Mouse (Mus musculus) layer of hippocampus, adult 8-10 months (tissue): ENCODE results near the gene Slco1a1. TPM values are rescaled to one million over a fixed set of nuclear protein-coding genes. Genes with fewer than 3 reads are reported as not detected.
"Not testable (repeated sequence)": the region's sequence is repeated elsewhere in the genome, so short reads cannot be mapped to it uniquely, and the experiment has no call there.

Source experiments
- DNase-seq, 2 experiments: peaks; one replicate each; pipeline ENCODE4 v3.0.0; 2022; ENCODE audit warnings: low spot score in 2 of 2
- total RNA-seq, 4 experiments: library from RNA; stranded (reverse); gene quantifications; 2 replicates each; pipeline ENCODE4 v1.2.4; 2022

Gene Slco1a1
- not detected for total RNA-seq

DNA sequence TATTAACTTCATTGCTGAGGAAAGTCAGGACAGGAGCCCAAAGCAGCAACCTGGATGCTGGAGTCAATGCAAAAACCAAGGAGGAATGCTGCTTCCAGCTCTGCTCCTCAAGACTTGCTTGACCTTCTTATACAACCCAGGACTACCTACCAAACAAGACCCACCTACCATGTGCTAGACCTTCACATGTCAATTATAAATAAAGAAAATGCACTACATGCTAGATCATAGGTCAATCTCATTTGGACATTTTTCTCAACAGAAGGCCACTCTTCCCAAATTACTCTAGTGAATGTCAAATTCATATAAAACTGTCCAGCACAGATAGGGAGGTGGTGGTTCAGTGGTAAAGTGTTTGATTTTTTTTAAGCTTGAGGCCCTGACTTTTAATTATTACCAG is at the start of gene Slco1a1:
Gene Slco1a1, minus strand, starts transcription at position 101 of the 400 bp plus-strand sequence.
- DNase-seq = no peak

DNA sequence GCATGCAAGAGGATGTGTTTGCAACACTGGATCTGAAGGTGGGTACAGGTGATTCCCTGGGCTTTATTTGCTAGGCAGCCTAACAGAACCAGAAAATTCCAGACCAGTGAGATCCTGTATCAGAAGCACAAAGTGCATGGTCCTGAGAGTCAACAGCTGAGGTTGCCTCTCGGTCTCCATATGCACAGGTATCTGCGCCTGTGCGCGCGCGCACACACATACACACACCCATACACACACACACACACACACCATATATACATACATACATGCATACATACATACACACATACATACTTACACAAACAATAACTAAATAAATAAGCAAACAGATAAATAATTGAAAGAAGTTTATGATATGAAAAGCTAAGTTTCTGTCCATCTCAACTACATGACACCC is 40.0 kb upstream of the Slco1a1 start:
- DNase-seq = no peak

DNA sequence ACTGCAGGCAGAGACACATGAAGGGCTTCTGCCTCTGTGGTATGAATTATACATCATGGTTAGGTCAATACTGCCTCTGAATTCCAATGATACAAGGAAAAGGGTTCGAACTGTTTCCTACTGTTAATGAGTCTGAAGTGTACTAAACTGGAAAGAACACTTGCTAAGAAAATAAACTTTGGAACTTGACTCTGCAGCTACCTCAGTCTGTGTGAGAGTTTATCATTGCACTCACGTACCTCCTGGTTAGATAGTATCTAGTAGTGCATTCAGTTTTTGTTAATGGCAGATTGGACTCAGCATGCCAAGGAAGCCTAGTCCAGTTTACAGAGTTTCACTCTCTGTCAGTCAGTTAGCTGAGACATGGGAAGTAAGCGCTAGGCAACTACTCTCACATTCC is 37.9 kb upstream of the Slco1a1 start:
- no peak for DNase-seq

DNA sequence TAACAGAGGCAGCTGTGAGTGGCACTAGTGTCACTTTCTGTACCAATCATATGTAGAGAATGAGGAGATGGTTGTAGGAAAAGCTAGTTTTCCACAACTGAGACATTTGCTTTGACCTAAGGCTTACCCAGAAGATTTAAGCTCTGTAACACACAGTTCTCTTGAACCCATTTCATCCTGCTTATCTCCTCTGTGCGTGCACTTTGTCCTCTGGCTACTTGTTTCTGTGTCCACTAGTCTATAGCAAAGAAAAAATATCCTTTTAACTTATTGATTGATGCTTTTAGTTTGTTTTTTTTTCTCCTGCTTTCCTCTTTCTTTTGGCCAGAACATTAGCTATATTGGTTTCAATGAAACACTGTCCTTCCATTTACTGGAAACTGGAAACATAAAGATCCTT is 15.7 kb upstream of the Slco1a1 start:
- DNase-seq = no peak

DNA sequence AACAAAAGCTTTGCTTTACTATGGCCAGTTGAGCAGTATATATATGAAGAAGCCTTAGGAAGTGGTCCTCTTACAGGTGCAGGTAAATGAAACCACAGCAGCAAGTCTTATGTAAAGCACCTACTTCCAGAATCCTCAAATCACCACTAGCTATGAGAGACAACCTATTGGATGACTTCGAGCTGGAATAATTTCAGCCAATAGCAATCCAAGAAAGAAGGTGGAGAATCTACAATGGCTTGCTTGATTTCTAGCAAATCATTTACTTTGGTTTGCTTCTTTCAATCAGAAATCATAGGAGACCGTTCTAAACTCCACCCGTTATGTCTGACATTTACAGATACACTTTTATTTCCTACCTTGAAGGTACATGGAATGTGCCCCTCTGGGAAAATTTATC is 15.1 kb upstream of the Slco1a1 start:
- DNase-seq = no peak

DNA sequence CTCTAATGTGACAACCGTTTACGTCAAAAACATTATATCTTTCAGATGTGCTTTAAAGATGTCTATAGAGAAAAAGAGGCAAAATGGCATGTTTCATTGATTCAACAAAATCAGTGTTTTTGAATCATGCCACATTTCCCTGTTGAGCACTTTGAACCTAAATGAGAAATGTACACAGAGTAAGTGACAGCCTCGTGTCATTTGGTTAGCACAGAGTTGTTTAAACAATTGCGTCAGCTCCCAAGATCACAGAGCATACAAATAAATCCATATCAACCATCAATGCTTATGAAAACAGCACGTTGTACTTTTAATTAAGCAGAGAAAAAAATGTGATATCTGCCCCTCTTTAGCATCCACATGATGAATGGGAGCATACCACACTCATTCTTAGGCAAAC is 13.7 kb upstream of the Slco1a1 start:
- DNase-seq = no peak

DNA sequence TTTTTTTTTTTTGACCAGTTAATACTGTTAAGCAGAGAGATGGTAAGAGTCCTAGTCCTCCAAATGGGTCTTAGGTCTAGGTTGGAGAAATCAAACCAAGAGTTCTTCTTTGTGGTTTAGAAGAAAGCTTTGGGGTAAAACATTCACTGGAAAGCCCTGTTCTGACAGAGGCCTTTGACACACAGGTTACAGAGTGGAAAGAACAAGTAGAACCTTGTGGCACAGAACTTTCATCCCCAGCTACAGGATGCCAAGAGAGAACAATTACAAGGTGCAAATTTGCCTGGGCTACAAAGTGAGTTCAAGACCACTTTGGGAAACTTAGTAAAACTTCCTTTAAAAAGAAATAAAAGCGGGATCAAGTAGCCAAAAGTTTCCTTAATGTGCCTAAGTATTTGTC is 6.3 kb downstream of the Slco1a1 start:
- no peak for DNase-seq

DNA sequence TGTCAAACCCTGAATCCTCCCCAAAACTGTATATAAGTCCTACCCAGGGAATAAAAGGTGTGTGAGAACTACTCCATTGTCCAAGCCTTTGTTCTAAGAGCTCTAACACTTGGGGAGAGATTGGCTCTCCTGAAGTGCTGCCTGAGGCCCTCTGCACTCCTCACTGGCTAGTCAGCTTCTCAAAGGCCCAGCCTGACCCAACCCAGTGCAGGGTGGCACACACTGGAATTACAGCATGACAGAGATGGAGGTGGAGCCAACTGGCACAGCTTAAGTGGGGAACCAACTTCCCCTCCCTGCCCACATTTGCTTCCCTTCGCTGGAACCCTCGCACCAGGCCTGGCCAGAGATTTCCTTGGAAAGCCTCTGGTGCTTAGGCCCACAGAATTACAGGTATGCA is 48.6 kb downstream of the Slco1a1 start:
- no peak for DNase-seq

DNA sequence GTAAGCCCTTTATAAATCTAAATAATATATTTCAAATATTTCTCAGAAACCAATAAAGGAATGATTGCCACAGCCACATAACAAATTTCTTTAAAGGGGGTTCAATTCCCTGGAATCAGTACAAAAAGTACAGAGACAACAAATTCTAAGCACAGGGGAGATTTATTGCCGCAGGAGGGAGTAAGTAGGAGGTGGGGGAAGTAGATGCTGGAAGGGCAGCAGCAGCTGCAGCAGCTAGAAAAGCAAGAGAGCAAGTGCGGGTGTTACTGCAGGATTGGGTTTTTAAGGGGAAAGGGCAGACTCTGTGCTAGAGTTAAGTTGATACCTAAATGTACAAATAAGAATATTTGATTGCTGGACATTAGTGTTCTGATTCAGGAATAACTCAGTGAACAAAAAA is 57.0 kb downstream of the Slco1a1 start:
- no peak for DNase-seq

DNA sequence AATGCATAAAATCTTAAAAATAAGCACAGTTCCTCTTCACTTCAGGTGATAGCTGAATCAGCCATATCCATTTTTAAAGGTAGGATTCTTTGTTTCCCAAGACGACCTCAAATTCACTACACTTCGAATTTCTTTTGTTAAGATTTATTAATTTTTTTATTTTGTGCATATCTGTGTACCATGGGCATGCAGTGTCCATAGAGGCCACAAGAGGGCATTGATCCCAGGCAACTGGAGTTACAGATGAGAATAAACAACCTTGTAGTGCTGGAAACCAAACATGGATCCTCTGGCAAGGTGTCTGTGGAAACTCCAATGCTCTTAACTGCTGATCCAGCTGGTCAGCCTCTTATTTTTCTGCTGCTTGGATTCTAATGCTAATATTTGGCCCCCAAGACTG is 58.5 kb downstream of the Slco1a1 start:
- DNase-seq = no peak

DNA sequence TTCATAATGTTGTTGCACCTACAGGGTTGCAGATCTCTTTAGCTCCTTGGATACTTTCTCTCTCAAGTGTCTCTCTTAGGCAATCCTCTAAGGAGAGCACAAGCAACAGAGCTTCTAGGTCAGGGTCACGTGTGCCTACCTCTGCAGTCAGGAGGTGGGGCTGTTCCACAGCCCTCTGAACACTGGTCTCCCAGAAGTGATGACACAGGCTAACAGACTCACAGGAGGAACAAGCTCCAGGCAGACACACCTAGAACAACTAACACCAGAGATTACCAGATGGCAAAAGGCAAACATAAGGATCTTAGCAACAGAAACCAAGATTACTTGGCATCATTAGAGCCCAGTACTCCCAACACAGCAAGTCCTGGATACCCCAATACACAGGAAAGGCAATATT is 64.2 kb downstream of the Slco1a1 start:
- no peak for DNase-seq

DNA sequence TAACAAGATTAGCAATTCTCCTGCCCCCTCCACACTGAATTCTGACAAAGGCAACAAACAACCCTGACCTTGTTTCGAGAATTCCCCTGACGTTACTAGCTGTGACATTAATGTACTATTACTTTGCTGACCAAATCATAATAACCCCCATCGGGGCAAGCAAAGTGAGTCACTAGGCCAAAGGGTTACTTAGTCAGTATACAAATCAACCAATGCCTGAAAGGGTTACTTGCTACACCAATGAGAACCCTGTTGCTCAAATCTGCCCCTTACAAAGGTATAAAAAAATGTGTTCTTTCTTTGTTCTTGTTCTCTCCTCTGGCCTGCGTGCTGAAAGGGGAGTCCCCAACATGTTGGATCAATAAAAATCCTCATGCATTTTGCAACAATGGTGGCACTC is 71.0 kb downstream of the Slco1a1 start:
- not testable (repeated sequence) for DNase-seq

DNA sequence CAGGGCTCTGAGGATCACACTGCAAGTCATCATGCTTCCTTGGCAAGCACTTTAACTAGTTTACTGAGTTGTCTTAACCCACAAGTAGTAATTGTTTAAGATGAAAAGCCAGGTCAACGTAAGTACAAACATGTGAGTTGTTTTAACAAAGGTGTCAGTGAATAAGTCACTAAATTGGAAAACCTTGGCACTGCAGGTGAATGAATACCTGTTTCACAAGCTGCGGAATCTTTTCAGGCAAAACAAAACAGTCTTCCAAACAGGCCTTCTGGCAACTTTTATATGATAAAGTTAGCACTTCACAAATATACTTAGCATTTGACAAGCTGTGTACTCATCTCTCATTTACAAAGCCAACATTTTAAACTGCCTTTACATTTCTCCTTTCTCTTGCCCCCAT is 75.1 kb downstream of the Slco1a1 start:
- no peak for DNase-seq

DNA sequence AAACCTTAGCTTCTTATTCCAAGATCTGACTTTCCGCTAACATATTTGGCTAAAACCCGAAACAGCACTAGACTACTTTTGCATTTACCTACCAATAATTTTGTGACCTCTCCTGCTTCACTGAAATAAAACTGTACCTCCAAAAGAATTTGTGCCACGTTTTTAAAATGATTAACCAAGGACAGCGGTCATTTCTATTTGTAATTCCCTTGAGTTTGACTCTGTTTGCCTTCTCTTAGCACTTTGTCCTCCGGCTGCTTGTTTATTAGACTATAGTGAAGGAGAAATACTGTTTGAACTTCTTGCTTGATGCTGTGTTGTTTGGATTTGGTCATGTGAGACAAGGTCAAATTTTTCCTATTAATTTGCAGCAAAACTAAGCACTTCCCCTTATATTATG is 78.0 kb downstream of the Slco1a1 start:
- no peak for DNase-seq

DNA sequence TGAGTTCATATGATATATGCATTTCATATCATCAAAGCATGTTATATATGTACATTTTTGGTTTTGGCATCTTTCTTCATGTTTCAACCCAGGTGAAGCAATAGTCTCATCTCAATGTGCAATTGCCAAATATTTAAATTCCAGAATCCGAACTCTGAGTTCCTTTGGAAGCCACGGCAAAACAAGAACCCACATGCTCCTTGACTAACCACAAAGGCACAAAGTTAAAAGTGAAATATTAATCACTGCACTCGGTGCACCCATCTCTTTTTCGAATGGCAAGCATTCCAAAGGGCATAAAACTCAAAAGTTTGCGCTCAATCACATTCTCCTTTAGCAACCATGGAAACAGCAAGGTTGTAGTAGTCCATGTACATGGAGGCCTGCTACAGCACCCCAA is 80.7 kb downstream of the Slco1a1 start:
- DNase-seq = no peak

DNA sequence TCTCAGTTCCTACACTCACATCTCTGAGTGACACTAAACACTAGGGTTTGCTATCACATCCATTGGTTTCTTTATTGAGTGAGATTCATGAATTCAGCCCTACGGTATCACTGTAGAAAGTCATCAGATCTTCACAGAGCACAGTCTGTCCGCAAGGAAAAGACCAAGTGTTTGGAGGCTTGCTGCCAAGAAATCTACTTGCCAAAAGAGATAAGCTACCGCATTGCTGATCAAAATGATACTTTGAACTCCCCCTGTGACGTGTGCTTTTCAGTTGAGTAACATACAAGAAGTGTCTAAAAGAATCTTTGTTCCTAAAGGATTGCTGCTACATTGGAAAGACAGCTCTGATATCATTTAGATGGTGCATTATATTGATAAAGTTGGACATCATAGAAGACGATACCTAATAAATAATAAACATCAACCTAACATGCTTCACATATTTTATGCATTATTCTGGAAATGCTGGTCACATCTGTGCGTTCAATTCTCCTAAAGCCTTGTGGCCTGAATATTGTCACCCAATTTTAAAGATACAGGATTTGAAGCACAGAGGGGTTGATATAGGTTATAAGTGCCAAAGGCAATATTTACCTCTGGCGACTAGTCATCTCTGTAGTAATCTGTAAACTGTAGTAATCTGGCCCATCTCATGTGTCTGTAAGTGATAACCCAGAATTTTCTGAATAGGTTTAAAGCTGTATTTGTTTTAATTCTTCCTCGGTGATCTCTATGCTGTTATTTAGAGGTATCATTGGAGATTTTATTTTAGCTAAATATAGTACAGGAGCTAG is 88.8 kb downstream of the Slco1a1 start:
- no peak for DNase-seq

Other genes with a start within 250 kb of the Slco1a1 start
- gene Gm5724, start 173.2 kb downstream of the Slco1a1 start, total RNA-seq = under 1 TPM in 1 of 4 experiments, not detected in 3; 0.14 TPM
- gene Slco1a4, start 90.8 kb downstream of the Slco1a1 start, total RNA-seq = 10 to 100 TPM; 33.0 to 49.2 (median 34.4) TPM
- under 1 TPM in 1 of 4 experiments, not detected in 3; 0.12 TPM for gene Gm6614, start 64.5 kb upstream of the Slco1a1 start, total RNA-seq